Mouse (Mus musculus) CD8-positive naive resting alpha-beta T cell, adult 57 days (primary cell): ENCODE data around the gene Cela1. TPM values are rescaled to one million over a fixed set of nuclear protein-coding genes. Genes with fewer than 3 reads are reported as not detected.

Experiments
- total RNA-seq: library from RNA; stranded (reverse); gene quantifications from one replicate; pipeline ENCODE4 v1.2.4, GENCODE M21; 2023

The Cela1 gene
- total RNA-seq: 9.8 TPM

DNA sequence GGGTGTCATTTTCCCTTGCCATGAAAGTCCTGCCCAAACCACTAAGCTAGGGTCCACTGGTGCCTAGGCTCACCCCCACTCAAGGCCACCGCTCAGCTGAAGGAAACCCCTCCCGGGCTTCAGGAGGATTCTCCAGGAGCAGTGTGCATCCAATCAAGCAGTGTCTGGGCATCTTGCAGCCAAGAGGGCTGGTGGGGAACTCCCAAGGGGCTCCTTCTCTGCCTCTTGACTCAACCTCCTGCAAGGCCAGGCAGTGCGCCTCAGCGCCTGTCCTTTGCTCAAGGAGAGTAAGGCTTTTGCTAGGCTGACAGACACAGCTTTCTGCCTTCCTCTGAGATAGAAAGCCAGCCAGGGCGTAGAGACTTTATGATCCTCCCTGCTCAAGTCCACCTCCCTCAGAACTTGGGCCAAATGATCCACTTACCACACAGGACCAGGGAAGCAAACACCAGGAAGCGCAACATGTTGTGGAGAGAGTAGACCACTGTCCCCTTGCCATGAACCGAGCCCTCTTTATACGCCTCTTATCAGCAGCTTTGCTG is at the start of gene Cela1:
Gene Cela1, minus strand, starts transcription at position 492 of the 542 bp plus-strand sequence.

DNA sequence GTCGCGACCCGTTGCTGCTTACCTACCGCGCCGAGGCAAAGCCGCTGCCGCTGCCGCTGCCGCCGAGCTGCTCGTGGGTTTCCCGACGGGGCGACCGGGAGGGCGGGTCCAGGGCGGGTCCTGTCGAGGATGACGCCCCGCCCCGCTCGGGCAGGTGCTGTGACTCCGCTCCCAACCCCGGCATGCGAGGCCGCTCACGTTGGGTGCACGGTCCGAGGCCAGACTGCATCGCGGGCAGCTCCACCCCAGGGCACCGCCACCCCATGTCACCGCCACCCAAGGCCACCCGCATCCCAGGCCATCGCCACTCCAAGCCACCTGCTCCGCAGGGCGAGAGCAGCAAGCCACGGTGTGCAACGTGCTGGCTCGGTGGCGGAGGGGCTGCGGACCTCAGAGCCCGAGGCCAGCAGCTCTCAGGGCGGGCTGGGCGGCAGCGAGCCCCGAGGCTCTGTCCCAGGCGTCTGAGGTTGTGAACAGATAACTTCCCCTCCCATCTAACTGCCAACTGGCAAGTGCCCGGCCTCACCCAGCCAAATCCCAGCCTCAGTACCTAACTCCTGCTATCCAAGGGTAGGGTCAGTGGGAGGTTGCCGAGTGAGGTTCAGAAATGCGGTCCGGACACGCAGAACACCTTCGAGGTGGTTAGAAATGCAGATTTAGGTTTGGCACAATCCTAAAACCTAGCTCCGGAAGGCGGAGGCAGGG is 41.7 kb upstream of the Cela1 start, which contains the start of gene Galnt6:
Gene Galnt6, minus strand, starts transcription at position 96 of the 705 bp plus-strand sequence.

DNA sequence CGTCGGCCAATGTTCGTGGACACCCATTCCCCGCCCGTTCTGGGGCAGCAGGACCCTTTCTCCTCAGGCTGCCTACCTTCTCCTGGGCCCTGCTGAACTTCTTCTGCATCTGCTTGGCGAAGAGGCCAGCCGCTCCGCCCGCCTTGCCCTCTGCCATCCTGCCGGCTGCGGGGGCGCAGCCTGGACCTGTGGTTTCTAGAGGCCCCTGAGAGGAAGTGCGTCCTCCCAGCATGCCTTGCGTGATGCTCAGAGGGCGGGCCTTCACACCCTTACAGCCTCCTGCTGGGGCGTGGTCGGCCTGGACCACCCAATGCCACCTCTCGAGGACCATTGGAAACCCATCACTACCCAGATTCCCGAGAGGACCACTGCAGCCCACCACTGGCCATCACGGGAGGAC is 18.4 kb downstream of the Cela1 start, which contains the start of gene Bin2:
Gene Bin2, minus strand, starts transcription at position 217 of the 400 bp plus-strand sequence.

DNA sequence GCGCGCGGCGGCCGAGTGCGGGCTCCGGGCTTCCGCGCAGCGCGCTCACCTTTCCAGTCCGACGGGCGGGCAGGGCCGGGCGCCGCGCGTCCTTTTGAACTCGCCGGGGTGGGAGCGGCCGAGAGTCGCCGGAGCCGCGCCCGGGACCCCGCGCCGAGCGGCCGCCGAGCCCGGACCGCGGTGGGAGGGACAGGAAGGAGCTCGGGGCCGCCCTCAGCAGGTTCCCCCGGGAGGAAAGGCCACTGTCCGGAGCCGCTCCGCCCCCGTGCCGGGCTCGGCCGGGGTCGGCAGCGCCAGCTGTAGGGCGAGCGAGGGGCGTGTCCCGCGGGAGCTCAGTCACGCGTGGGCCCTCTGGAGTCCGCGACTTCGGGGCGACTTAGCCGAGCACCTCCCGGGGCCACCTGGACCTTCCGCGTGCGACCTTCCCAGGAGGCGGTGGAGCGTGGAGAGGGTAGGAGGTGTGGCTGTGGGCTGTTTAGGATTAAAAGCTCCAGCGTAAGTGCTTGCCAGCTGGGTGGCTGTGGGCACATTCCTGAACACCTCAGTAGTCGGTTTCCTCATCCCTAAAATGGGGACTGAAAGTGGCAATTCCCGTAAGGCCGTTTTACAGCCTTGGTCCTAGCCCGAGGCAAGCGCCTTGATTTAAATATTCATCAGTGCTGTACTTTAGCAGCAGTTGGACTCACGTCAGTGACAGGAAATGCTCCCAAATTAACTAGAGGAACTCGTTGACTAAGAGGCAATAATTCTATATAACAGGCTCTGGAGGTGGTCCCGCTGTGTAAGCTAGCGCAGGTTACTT is 50.8 kb downstream of the Cela1 start, which contains the start of gene Smagp:
Gene Smagp, minus strand, starts transcription at position 241 of the 802 bp plus-strand sequence.

Other genes with a start within 250 kb of the Cela1 start
- gene Letmd1, start 218.9 kb downstream of the Cela1 start, total RNA-seq: 57.2 TPM
- gene Csrnp2, start 192.4 kb downstream of the Cela1 start, total RNA-seq: 10.2 TPM
- 11.4 TPM for gene Tfcp2, start 135.9 kb downstream of the Cela1 start, total RNA-seq
- 30.2 TPM for gene Pou6f1, start 87.9 kb downstream of the Cela1 start, total RNA-seq
- gene Dazap2, start 72.6 kb downstream of the Cela1 start, total RNA-seq: 342 TPM
- 4.2 TPM for gene Smagp, start 51.0 kb downstream of the Cela1 start, total RNA-seq
- 419 TPM for gene Bin2, start 18.4 kb downstream of the Cela1 start, total RNA-seq
- gene Galnt6, start 41.5 kb upstream of the Cela1 start, total RNA-seq: 131 TPM
- 8.7 TPM for gene Slc4a8, start 73.8 kb upstream of the Cela1 start, total RNA-seq
- gene Scn8a, start 181.9 kb upstream of the Cela1 start, total RNA-seq: not detected